Mouse (Mus musculus) spleen, postnatal 14 days (tissue): ENCODE data around the gene Ddx10.
A peak's percentile ranks its signal among the peaks of the same experiment; 100 is the strongest.

Experiments
- DNase-seq, 2 experiments: peaks; one replicate each; pipeline ENCODE4 v3.0.0; 2021 to 2022; ENCODE audit warnings: low spot score in 2 of 2

Gene Ddx10

GRCm38 (mm10) chr9:53247953-53248397, at the start of gene Ddx10:
Gene Ddx10, minus strand, starts transcription at chr9:53248053.
- peak; percentile 92 to 93 for DNase-seq

DNA sequence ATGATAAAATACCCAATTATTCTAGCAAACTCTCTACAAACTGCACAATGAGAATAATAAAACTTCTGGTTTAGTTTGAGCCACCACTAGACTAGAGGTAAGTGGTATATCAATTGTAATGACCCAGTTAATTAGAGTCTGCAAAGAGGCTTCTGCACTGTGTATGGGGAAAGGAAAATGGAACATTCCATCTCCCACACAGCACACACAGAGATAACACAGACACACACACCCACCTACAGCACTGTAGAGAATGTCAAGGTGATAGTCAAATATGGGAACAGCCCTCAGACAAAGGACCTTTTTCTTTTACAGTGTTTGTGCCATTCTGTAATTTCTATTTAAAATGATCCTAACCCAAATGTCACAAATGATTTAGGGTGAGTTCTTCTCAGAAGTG, 45.0 kb upstream of the Ddx10 start:
- no peak for DNase-seq

DNA sequence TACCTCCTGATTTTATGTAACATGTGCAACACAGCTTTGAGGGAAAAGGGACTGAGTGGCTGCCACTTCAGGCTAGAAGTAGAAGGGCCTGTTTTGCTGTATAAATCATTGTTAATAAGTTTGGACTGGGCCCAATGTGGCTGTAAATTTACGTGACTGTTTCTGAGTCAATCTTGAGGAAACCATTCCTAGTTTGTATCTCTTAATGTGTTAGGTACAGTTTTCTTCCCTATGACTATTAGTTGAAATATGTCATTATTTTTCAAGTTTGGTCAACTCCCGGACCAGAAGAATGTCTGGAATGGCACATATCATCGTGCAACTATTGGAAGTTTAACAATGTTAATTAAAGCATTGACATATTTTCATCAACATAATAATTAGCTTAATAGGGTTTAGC, 42.2 kb upstream of the Ddx10 start:
- DNase-seq = no peak

GRCm38 (mm10) chr9:53286793-53287192, 38.9 kb upstream of the Ddx10 start:
- DNase-seq = no peak

DNA sequence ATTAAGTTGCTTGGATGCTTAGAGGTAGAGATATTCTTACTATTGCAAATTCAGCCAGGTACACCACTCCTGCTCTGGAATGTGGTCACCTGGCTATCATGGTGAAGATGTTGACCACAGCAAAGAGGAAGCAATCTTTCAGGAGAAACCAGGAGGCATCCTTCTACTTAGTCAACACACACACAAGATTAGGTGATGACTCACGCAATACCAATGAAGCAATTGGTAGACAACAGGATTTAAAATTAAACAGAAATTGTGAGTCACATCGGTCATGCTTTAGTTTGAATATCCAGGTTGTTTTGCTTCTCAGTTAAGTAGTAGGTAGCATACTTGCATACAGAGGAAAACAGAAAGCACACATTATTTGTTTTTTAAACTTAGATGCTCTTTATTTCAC, 31.1 kb upstream of the Ddx10 start:
- DNase-seq = no peak

- DNase-seq = no peak
Observed at GRCm38 (mm10) chr9:53276381-53276780, 28.5 kb upstream of the Ddx10 start.

- no peak for DNase-seq
Observed at GRCm38 (mm10) chr9:53272714-53273113, 24.9 kb upstream of the Ddx10 start.

DNA sequence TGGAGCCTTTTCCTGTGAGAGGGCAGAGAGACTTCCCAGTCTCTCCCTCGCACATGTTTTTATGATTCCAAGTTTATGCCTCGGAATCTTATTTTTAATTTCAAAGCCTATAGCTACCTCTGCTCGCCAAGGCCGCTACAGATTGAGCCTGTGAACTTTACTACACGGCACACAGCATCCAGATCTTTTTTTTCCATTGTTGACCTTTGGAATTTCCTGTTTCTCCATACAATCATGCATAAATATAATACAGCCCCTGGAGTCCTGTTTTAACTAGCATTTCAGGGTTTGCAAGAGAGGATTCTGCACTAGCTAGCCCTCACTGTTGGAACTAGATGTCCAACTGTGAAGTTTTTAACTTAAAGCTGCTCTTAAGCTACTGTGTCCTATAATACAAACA, 24.4 kb upstream of the Ddx10 start:
- DNase-seq = no peak

GRCm38 (mm10) chr9:53271281-53272022, 23.6 kb upstream of the Ddx10 start:
- DNase-seq = no peak

DNA sequence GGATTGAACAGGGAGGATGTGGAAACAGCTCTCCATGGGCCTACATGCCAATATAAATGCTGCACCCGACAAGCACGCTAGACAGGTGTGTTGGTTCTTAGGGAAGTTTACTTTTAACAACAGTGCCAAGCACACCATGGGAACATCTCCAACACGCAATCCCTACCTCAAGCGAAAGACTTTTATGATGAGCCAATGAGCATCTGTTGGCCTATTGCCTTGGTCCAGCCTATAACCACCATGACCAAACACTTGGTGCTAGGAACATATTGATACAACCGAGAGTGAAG, 21.6 kb upstream of the Ddx10 start:
- DNase-seq = no peak

DNA sequence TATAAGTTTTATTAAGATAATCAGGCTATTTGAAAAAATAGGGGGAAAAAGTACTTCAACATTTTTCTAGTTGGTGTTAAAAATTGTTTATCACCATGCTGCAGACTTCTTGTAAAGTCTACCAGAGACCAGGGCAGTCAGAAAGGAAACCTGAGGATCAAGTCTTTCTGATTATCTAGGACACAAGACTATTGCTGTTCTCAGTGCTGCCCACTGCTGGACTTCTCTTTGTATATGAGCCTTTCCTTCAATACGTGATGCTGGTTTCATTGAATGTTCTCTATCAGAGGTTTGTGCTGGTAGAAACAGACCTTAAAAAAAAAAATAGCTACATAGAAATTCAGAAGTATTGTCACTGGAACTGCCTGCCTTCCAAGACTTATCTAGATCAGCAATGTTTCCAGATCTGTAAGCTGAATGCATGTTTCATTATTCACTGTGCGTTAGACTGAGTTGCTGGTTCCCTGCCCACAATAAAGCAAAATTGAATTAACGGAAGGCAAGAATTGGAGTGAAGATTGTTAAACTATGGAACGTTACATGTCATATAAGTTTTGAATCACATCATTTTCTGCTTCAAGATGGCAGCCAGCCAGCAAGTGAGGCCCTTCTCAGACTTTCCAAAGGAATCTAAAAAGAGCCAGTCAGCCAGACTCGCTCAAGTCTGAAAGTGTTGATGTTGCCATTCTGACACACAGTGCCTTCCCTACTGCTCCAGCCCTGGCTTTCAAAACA, 21.0 kb upstream of the Ddx10 start:
- DNase-seq = no peak

DNA sequence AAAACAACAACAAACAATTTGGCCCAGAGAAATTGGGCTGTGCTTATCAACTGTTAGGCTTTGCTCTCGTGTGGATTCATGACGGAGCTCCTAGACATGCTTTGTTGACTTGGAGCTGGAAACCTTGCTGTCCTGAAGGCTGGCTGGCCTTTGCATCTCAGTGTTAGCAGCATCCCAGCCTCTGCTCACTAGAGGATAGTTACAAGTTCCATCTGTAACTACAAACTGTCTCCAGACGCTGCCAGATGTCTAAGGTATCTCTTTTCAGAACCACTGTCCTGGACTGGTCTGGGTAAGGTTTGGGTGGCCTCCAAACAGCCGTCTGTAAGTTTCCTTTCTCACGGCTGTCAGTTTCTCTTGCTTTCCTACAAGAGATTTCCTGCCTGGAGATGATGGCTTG, 20.2 kb upstream of the Ddx10 start:
- no peak for DNase-seq

DNA sequence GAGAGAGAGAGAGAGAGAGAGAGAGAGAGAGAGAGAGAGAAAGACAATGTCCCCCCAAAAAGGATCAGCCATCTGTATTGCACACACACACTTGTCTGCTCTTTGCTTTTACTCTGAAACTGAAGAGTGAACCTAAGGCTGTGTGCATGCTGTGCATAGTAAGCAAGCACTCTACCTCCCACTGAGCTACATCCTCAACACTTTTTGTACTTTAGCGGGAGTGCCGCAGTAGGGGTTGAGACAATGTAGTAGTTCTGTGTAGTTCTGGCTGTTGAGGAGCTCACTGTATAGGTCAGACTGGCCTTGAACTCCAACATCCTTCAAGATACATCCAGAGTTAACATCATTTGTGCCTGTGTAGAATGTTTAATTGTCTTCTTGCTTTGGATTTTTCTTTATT, 17.7 kb upstream of the Ddx10 start:
- no peak for DNase-seq

DNA sequence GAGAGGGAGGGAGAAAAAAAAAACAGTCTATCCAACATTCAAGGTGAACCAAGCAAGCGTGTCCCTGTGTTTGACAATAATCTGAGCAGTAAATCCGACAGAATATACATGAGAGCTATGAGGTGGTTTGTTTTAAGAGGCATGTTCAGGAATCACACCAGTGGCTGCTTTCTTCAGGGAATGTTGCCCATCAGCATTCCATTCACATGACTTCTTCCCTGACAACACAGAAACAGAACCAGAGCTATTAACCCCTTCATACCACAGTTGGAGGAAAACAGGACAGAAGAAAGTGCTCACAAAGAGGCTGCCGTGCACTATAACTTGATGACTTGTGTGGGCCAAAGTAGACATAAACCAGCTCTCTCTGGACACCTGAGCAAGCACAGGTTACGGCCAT, 16.5 kb upstream of the Ddx10 start:
- no peak for DNase-seq

GRCm38 (mm10) chr9:53258199-53258598, 10.3 kb upstream of the Ddx10 start:
- no peak for DNase-seq

DNA sequence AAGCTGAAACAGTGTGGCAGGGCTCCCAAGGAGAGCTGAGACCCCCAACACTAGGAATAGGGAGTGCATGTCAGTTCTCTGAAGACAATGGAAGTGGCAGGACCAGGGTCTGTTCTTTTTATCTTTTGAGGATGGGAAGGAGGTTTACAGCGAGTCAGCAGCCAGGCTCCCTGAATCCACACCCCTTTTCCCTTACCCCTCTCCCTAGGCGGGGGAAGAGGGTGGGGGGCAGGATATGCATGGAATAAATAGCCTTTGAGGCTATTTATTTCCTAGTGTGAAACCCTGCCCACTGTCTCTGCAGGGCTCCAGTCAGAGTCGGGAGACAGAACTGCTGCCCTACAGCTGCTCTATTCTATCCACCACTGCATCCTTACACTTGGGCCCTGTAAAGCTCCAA, 9.9 kb upstream of the Ddx10 start:
- DNase-seq = no peak

- DNase-seq = no peak
Observed at GRCm38 (mm10) chr9:53256690-53257305, 8.9 kb upstream of the Ddx10 start.

- DNase-seq = peak; percentile 15 to 56
Observed at GRCm38 (mm10) chr9:53254368-53254767, 6.5 kb upstream of the Ddx10 start.

- peak; percentile 5 to 8 for DNase-seq
Observed at GRCm38 (mm10) chr9:53247516-53247915, 337 bp downstream of the Ddx10 start.

GRCm38 (mm10) chr9:53218181-53218580, 29.7 kb downstream of the Ddx10 start:
- DNase-seq = no peak

- DNase-seq = no peak
Observed at GRCm38 (mm10) chr9:53208283-53208682, 39.6 kb downstream of the Ddx10 start.

DNA sequence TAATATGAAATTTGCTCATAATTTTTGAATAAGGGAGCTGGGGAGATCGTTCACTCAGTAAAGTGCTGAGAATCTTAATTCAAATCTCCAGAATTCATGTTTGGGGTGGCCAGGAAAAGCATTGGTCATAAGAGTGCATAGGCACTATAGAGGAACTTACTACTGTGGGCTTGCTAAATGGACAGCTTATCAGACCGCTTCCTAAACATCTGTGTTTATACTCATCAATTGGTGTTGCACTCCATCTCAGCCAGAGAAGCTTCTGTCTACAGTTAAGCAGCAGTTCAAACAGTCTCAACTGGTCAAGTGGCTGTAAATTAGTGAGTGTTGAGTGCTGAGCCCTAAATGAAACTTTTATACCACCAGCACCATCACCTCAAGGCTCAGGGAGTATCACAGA, 73.3 kb downstream of the Ddx10 start:
- no peak for DNase-seq

DNA sequence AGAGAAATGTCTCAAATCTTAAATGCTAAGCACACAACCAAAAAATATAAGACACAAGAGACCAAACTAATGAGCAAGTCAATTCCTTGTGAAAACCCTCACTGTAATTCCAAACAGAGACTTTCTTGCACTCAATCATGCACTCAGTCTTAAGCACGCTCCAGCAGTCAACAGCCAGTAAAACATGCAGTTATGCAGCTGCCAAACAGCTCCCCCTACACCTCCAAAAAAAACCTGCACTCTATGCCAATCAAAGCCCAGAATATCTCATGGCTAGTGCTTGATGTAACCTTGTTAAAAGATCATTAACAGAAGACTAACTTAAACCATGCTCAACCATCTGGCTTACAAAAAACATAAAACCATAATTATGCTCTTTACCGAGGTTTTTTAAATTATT, 74.6 kb downstream of the Ddx10 start:
- no peak for DNase-seq
